Mouse (Mus musculus) T-helper 17 cell (primary cell): ENCODE results near the gene Efna3.

Experiments used
- in situ Hi-C, 2 experiments: fragments of 300-600 bp; cut with MboI, MseI; formaldehyde crosslinking; loops; 1 replicate in 1 of 2; 2 replicates in 1 of 2; pipeline ENCODE4 v1.15.1; 2025; ENCODE audit warnings: high pct_unique_total_duplicates in 2 of 2

Efna3 gene

GRCm38 (mm10) chr3:89322514-89323165, at the start of gene Efna3:
TSS of gene Efna3 (minus strand) at chr3:89322965.
- in situ Hi-C loops = no loop called here

- in situ Hi-C loops = no loop called here
These were observed 44.6 kb upstream of the Efna3 start for GRCm38 (mm10) chr3:89367338-89367737.

DNA sequence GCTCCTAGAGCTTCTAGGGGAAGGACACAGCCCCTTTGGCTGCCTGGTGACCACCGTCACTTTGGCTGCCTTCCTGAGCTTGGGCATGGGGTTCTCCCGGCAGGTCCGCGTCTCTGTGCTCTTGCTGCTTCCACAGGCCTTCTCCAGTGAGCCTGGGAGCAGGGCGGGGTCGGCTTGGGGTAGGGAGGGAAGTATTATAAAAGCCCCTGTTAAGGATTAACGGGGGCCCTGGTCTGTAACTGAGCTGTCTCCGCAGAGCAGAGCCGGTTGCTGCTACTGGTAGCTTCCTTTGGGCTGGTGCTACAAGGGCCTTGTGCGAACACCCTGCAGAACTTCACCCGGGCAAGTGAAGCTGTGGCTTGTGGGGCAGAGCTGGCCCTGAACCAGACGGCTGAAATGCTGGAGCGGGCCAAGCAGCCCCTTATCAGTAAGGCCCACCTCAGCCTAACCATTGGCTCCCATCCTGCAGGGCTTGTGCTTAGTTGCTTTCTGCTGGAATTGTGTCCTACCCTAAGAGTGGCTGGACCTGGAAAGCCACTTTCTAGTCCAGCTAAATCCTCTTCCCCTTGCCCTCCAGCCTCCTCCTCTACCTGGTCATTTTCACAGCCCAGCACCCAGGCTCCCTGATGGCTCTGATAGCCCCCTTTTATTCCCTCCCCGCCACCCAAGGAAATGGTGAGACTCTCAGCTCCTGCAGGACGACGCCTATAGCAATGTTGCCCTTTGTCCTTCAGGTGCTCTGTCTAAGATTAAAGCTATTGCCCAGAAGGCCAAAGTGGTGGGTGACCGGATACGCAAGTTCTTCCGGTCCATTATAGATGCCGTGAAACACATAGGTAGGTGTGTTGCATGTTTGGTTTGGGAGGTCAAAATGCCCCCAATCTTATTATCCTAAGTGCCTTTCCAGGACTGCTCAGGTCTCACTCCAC, 43.0 kb upstream of the Efna3 start:
- in situ Hi-C loops = no loop called here

DNA sequence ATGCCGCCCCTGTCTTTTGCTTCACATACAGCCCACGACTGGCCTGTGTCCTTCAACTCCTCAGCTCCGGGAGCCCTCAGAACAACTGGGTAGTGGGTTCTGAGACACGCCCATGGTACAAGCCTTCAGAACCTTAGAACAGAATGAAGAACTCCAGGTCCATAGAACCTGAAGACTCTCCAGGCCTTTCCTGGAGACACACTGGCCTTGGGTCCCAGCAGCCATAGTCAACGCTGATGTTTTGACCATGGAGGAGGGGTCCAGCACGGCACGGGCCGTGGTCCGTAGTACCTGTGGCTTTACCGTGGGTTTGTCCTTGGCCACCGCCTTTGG, 42.4 kb upstream of the Efna3 start, which contains the start of gene Dcst1:
Gene Dcst1, minus strand, starts transcription at position 101 of the 333 bp plus-strand sequence.
- in situ Hi-C loops = no loop called here

GRCm38 (mm10) chr3:89364631-89365030, 41.9 kb upstream of the Efna3 start:
- in situ Hi-C loops = no loop called here

- in situ Hi-C loops = no loop called here
These were observed 38.9 kb upstream of the Efna3 start, which contains the start of gene Dcst2 for GRCm38 (mm10) chr3:89361675-89362074. TSS of gene Dcst2 (plus strand) at chr3:89361975.

- in situ Hi-C loops = no loop called here
These were observed 37.5 kb upstream of the Efna3 start for GRCm38 (mm10) chr3:89360237-89360636.

GRCm38 (mm10) chr3:89359630-89360029, 36.9 kb upstream of the Efna3 start:
- in situ Hi-C loops = no loop called here

DNA sequence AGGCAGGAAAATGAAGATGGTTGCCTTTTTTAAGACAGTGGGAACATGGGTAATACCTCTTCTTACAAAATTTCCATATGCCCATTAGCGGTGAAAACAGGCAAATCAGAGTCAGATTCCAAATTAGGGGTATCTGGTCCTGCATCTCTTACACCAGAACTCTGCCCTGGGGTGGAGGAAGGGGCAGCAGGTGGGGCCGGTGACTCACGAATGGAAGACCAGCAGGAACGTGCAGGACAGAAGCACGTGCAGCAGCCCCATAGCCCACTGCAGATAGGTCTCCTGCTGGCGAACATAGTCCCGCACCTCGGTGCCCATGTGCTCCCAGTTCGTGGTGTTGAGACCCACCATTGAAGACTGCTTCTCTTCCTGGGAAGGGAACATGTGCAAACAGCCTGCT, 33.3 kb upstream of the Efna3 start:
- in situ Hi-C loops = no loop called here

GRCm38 (mm10) chr3:89355512-89355902, 32.7 kb upstream of the Efna3 start:
- in situ Hi-C loops = no loop called here

DNA sequence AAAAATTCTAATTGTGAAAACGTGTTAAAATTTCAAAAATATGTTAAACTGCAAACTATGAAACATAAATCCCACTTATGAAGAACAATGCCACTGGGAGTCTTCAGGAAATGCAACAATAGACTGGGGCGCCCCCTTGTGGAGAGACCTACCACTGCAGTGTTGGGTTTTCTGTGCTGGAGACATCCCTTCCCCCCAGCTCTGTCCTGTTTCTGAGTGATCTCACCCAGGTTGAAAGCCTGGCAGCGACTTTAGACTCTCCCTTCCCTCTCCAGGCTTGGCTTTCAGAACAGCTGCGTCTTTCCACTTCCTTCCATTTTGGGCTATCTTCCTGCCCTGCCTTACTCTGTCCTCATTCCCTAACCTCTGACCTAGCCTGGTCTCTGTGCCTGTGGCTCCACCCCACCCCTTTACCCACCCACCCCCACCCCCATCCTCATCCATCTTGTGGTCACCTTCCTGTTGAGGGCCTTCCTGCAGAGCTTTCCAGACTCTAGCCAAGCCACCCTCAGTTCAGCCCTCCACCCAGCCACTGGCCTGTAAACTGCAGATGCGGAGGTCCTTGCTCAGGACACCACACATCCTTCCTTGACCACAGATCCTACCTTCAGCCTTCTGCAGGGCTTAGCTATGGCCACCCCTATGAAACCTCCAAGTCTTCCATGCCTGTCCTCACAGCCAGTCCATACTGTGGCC, 32.2 kb upstream of the Efna3 start:
- in situ Hi-C loops = no loop called here

DNA sequence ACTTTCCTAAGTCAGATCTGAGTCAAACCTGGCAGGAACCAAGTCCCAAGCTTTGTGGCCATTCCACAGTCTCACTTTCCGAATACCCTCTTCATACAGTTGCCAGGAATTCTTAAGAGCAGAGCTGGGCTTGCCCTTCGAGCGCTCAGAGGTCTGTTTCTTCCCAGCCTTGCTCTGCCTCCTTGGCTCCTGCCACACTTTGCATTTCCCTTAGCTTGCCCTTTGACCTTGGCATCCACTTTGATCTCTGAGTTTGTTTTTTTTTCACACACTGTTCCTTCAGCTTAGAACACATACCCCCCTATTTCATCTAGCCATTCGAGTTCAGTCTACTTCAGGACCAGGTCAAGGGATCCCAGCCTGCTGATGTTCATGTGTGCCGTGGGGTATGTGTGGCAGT, 28.5 kb upstream of the Efna3 start:
- in situ Hi-C loops = no loop called here

- in situ Hi-C loops = loop anchor here (10.0 kb wide), 1 partner anchor 135 kb away; no protein-coding TSS in a partner anchor
These were observed 27.2 kb upstream of the Efna3 start, which contains the start of gene Adam15 for GRCm38 (mm10) chr3:89349869-89350501. TSS of gene Adam15 (minus strand) at chr3:89349996.

- in situ Hi-C loops = loop anchor here (10.0 kb wide), 1 partner anchor 136 kb away; no protein-coding TSS in a partner anchor
These were observed 26.4 kb upstream of the Efna3 start for GRCm38 (mm10) chr3:89348911-89349868.

GRCm38 (mm10) chr3:89347916-89348315, 25.2 kb upstream of the Efna3 start:
- in situ Hi-C loops = loop anchor here (10.0 kb wide), 1 partner anchor 137 kb away; no protein-coding TSS in a partner anchor

GRCm38 (mm10) chr3:89346815-89347540, 24.2 kb upstream of the Efna3 start:
- in situ Hi-C loops = loop anchor here (10.0 kb wide), 1 partner anchor 138 kb away; no protein-coding TSS in a partner anchor

GRCm38 (mm10) chr3:89343279-89343678, 20.5 kb upstream of the Efna3 start:
- in situ Hi-C loops = loop anchor here (10.0 kb wide), 1 partner anchor 142 kb away; no protein-coding TSS in a partner anchor

GRCm38 (mm10) chr3:89341794-89342193, 19.0 kb upstream of the Efna3 start:
- in situ Hi-C loops = loop anchor here (10.0 kb wide), 1 partner anchor 143 kb away; no protein-coding TSS in a partner anchor

GRCm38 (mm10) chr3:89340465-89340864, 17.7 kb upstream of the Efna3 start:
- in situ Hi-C loops = loop anchor here (10.0 kb wide), 1 partner anchor 144 kb away; no protein-coding TSS in a partner anchor
